Mouse (Mus musculus) megakaryocyte, adult 5-6 weeks (primary cell): ENCODE data around the gene Pex26. TPM values are rescaled to one million over a fixed set of nuclear protein-coding genes. Genes with fewer than 3 reads are reported as not detected.

Experiments used
- ATAC-seq: 2 replicates; pipeline ENCODE4 v1.8.0; 2016; ENCODE audit warnings: mild to moderate bottlenecking, inconsistent platforms; ENCODE audit not compliant: poor library complexity, severe bottlenecking
- total RNA-seq, 2 experiments: library from RNA; stranded (forward) in 1 of 2; stranded (reverse) in 1 of 2; fragments of 153-499, 151-499 nt in 1 of 2; fragments of 221-1000, 200-1000 nt in 1 of 2; gene quantifications; 2 replicates each; pipeline versions ENCODE4 v1.2.3 to v1.2.4; 2015 to 2017

Gene Pex26
- total RNA-seq, 2 experiments from 2014 or later = 3.7 to 5.7 TPM

DNA sequence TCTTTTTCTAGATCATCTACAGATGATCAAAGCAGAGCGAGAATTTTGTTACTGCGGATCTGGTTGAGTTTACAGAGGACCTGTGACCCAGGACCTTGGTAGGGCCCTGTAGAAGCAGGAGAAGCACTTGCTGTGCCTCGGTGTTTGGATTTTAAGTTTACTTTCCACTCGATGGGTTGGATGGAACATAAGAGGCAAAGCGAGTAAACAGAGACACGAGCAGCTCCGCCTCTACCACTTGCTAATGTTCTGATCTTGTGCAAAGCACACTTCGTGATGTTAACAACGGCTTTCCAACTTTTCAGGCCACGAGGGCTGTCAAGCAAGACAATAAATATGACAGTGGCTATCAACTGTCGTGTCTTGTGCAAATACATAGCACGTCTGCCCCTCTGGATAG, 20.9 kb upstream of the Pex26 start:
- ATAC-seq = no peak

DNA sequence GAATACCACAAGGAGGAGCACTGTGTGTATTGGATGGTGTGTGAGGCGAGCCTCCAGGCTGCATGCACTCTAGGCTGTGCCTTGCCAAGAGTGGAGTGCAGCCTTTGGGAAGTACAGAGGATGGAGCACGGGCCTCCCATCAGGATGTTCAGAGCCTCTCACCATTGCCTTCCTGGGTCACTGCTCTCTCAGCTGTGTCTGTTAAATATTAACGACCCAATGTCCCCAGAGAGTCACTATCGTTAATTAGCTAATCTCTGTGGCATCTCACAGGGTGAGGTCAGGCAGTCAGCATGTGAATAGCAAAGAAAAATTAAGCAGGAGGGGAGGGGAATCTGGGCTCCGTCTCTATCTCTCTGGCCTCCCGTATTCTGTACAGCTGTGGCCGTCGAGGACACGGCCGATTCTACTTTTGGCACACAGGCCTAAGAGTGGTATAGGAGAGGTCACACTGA, 17.3 kb upstream of the Pex26 start:
- ATAC-seq = no peak

DNA sequence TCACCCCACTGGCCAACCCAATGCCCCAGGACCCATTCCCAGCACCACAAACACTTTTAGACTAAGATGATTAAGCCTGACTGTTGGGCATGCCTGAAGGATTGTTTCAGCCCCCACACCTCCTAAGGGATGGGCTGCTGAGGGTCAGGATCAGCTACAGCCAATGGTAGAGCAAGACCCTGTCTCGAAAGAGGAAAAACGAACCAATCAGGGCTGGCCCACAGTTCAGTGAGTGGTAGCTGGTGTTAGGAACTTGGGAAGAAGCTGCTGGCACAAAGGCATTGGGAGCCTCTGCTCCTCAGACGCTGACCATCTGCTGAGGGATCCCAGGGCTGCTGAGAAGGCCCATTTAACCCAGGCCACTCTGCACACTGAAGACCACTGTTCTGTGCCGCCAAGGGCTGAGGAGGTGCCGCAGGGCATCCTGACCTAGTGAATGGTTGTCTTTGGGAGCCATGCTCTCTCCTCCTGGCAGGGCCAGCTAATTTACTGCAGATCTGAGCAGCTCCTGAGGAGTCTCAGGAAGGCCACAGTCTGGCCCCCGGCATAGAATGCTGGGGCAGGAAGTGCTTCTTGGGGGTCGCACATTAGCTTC, 16.0 kb upstream of the Pex26 start:
- ATAC-seq = no peak

DNA sequence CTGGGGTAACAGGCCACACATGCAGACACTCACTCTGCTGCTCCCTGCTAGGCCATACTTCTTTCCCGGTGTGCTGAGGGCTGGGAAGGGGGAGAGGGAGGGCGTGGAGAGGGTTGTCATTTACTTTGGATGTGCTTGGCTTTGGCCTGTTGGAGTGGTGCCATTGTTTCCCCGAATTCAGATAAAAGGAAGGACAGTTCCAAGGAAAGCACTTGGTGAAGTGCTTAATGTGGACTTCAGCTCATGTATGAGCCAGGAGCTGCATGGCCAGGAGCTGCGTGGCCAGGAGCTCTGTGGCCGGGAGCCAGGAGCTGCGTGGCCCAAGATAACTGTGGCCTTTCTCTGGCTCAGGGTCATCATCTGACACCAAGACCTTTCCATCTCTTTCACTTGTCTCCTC, 12.4 kb upstream of the Pex26 start:
- no peak for ATAC-seq

- no peak for ATAC-seq
These were observed 10.0 kb upstream of the Pex26 start for GRCm38 (mm10) chr6:121173471-121173870.

DNA sequence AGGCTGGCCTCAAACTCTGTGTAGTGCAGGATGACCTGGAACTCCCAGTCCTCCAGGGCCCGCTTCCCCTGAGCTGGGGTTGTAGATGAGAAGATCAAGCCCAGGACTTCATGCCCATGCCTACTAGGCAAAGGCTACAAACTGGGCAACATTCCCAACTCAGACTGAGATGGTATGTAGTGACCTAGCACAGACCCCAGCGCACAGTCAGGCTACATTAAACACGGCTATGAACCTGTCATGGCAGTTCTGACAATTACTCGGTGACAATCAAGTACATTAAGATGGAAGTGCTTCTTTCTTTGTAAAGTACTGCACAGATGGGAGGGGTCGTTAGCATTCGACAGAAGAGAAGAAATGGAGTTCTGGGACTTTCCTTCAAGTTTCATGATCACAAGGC, 8.7 kb upstream of the Pex26 start:
- ATAC-seq = no peak

- no peak for ATAC-seq
These were observed 7.3 kb upstream of the Pex26 start for GRCm38 (mm10) chr6:121176011-121176730.

GRCm38 (mm10) chr6:121176731-121177098, 6.8 kb upstream of the Pex26 start:
- ATAC-seq = no peak

- ATAC-seq = no peak
These were observed 6.3 kb upstream of the Pex26 start for GRCm38 (mm10) chr6:121177118-121177708.

- peak; percentile 48; the same call in 1 of the 2 replicates for ATAC-seq
These were observed 4.6 kb upstream of the Pex26 start for GRCm38 (mm10) chr6:121178700-121179358.

DNA sequence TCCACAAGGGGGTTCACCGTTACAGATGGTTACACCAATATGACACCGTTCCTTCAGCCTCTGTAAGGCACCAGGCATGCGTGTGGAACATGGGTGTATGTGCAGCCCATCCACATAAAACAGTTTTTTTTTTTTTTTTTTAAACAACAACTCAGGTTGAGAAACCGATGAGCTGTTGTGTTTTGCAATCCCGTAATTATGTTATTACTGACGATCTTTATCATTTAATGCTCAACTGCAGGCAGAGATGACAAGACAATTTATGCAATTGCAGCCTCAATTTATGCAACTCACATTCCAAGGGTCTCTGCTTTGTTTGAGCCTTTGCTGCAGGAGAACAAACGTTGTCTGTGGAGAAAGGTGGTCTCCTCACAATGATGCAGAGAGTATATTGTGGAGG, 3.6 kb upstream of the Pex26 start:
- ATAC-seq = no peak

DNA sequence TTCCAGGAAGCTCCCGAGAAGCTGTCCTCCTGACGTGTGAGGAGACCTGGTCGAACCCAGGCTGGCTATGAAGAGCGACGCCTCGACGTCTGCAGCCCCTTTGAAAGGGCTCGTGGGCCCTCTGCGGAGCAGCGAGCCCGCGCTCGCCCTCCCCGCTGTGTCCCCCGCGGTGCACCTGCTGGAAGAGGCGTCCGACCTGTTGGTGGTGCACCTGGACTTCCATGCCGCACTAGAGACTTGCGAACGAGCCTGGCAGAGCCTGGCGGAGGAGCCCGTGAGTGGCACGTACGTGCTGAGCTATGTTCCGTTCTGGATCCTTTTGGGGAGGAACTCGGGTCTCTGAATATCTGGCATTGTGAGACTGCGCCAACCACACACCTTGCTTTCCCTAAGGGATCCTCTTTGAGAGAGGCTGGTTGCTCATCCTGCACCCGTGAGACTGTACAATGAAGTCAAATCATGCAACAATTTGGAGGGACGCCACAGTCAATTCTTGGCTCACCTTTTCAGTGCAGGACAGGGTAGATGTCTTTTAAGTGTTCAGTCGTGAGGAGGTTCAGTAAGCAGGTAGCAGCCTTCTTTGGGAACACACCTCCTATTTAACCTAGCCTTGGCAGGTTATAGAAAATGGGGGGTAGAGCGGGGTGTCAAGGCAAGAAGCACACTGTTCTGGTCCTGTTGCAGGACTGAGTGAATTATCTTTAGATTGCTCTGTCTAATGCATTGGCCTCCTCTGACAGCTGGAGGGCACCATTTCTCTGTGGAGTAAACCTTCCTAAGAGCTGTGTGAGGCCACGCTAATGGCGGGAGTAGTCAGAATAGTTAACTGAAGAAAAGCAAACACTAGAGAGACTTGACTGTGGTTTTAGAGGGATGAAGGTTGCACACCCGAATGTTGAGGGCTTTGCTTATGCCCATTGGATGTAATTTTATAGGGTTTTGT, 1.0 kb downstream of the Pex26 start:
- peak; percentile 83 for ATAC-seq

GRCm38 (mm10) chr6:121185232-121185631, 1.8 kb downstream of the Pex26 start:
- ATAC-seq = no peak

GRCm38 (mm10) chr6:121191261-121192009, 8.0 kb downstream of the Pex26 start:
- peak; percentile 86 for ATAC-seq

GRCm38 (mm10) chr6:121194061-121194955, 10.8 kb downstream of the Pex26 start:
- no peak for ATAC-seq

DNA sequence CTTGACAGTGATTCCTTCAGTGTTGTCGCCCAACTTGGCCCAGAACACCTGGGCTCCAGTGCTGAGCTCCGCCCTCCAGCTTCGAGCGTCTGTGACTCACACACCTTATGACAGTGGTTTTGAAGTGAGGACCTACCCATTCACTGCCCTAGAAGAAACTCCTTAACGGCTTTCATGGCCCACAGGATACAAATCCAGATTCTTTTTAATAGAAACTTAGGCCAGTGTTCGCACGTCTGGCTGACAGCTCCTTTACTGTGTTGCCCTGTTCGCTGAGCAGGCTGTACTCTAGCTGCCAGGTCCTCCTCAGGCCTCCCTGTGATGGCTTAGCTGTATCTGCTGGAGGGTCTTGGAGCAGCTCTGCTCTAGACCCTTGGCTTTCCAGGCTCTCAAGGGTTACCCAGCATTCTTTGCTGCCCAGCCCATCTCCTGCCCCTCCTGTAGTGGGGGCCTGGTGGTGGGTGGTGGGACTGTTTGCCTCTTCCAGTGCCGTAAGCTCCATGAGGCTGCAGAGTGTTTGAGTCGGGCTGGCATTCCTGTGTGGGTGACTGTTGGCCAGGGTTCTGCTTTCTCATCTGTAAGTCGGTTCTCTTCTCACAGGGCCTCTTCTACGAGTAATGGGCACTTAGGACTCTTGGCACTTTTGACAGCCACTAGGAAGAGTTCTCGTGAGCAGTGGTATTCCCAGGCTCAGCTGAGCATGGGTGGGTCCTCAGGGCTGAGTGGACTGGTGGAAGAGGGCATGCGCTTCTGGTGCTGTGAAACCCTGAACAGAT, 11.7 kb downstream of the Pex26 start:
- ATAC-seq = no peak

DNA sequence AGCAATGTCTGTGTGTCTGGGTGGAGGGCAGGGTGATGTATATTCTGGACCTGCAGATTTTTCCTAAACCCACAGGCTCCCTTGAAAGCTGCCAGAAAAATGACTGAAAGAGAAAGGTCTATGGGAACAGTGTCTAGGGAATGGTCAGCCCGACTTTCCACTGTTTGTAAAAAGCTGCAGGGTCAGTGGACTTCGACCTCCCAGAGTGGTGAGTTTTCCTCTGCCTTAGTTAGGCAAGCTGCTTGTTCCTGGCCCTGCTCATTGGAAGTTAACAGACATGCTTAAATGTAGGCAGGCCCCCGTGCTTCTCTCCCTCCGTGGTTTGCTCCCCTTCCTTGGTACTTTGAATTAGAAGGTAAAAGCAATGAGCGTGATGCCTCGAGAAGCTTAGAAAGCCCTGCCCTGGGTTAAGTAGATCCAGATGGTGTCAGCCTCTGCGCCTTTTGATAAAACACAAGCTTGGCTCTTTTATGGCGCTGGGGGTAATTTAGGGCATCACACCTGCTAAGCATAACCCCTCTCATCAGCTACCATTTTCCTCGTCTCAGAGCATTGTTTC, 14.4 kb downstream of the Pex26 start:
- no peak for ATAC-seq

DNA sequence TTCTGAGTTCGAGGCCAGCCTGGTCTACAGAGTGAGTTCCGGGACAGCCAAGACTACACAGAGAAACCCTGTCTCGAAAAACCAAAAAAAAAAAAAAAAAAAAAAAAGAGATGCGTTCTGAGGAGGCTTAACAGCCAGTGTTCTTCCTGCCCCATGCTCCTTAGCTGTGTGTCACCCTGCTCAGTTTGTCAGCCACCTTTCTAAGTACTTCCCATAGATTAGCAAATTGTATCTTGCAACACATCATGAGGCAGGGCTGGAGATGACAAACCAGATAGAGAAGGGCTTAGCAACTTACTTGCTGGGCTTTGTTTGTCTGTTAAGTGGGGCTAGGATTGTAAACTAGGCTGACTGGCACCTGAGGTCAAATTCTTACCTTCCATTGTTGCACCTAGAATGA, 17.0 kb downstream of the Pex26 start:
- peak; percentile 98 for ATAC-seq
